Mouse (Mus musculus) myocyte (in vitro differentiated cells): Measurements from ENCODE around the gene Adcy1. TPM values are rescaled to one million over a fixed set of nuclear protein-coding genes. Genes with fewer than 3 reads are reported as not detected.

ENCODE experiments used
- H3K27me3 ChIP-seq: one replicate; pipeline ENCODE4 v1.6.1; 2011; ENCODE audit not compliant: control insufficient read depth, insufficient read depth, insufficient read length
- H3K36me3 ChIP-seq: one replicate; pipeline ENCODE4 v1.6.1; 2011; ENCODE audit not compliant: control insufficient read depth, insufficient read depth
- H3K4me2 ChIP-seq: one replicate; pipeline ENCODE4 v1.6.1; 2011; ENCODE audit warnings: low read depth, control low read depth
- H3K4me3 ChIP-seq: one replicate; pipeline ENCODE4 v1.5.1; 2011; ENCODE audit warnings: mild to moderate bottlenecking, control low read depth, moderate library complexity
- H3K79me2 ChIP-seq: one replicate; pipeline ENCODE4 v1.6.1; 2011; ENCODE audit not compliant: control insufficient read depth, insufficient read depth
- H3ac ChIP-seq: one replicate; pipeline ENCODE4 v1.6.1; 2011; ENCODE audit not compliant: control insufficient read depth, insufficient read length
- CEBPB ChIP-seq: IDR thresholded peaks from 2 replicates; pipeline ENCODE4 v1.6.1; 2011; ENCODE audit warnings: mild to moderate bottlenecking, moderate library complexity; ENCODE audit not compliant: poor library complexity, insufficient read depth, severe bottlenecking
- E2F4 ChIP-seq: IDR thresholded peaks from one replicate; pipeline ENCODE4 v1.6.1; 2011; ENCODE audit warnings: mild to moderate bottlenecking, control low read depth, moderate library complexity; ENCODE audit not compliant: insufficient read depth
- MAX ChIP-seq: IDR thresholded peaks from one replicate; pipeline ENCODE4 v1.6.1; 2011; ENCODE audit warnings: low read depth, mild to moderate bottlenecking, control low read depth
- MYOD1 ChIP-seq, 3 experiments: IDR thresholded peaks; one replicate each; pipeline ENCODE4 v1.6.1; 2011; ENCODE audit warnings: control low read depth in 2 of 3, low read depth in 2 of 3, mild to moderate bottlenecking in 2 of 3, moderate library complexity in 1 of 3; ENCODE audit not compliant: insufficient read length in 2 of 3, control insufficient read depth in 1 of 3
- MYOG ChIP-seq, 3 experiments: IDR thresholded peaks; one replicate each; pipeline ENCODE4 v1.6.1; 2011; ENCODE audit warnings: control low read depth in 2 of 3, low read depth in 2 of 3, mild to moderate bottlenecking in 2 of 3; ENCODE audit not compliant: insufficient read length in 2 of 3, control insufficient read depth in 1 of 3, insufficient read depth in 1 of 3
- POLR2A ChIP-seq: IDR thresholded peaks from one replicate; pipeline ENCODE4 v1.6.1; 2011; ENCODE audit warnings: low read depth, mild to moderate bottlenecking, control low read depth, moderate library complexity; ENCODE audit not compliant: insufficient read length
- POLR2AphosphoS2 ChIP-seq: IDR thresholded peaks from one replicate; pipeline ENCODE4 v1.6.1; 2011; ENCODE audit warnings: low read depth, control low read depth; ENCODE audit not compliant: insufficient read length
- REST ChIP-seq: IDR thresholded peaks from one replicate; pipeline ENCODE4 v1.6.1; 2011; ENCODE audit warnings: mild to moderate bottlenecking, control low read depth, moderate library complexity; ENCODE audit not compliant: insufficient read depth, insufficient read length
- SRF ChIP-seq: IDR thresholded peaks from one replicate; pipeline ENCODE4 v1.6.1; 2011; ENCODE audit warnings: low read depth; ENCODE audit not compliant: control insufficient read depth, insufficient read length
- TCF12 ChIP-seq: IDR thresholded peaks from one replicate; pipeline ENCODE4 v1.6.1; 2011; ENCODE audit warnings: mild to moderate bottlenecking, control low read depth; ENCODE audit not compliant: poor library complexity, insufficient read depth, severe bottlenecking
- TCF3 ChIP-seq: IDR thresholded peaks from one replicate; pipeline ENCODE4 v1.6.1; 2011; ENCODE audit warnings: low read depth, control low read depth; ENCODE audit not compliant: insufficient read length
- USF1 ChIP-seq: IDR thresholded peaks from one replicate; pipeline ENCODE4 v1.6.1; 2011; ENCODE audit warnings: low read depth, mild to moderate bottlenecking, control low read depth, moderate library complexity
- polyA plus RNA-seq: library from polyadenylated mRNA; unstranded; fragments of >200 nt; fragmentation: generic; extraction: Trizol; gene quantifications from one replicate; pipeline ENCODE4 v1.2.1, GENCODE M21; 2012; ENCODE audit warnings: missing spikeins

Adcy1 gene
- polyA plus RNA-seq, 1 experiment, result 0.02 TPM

GRCm38 (mm10) chr11:7184420-7184819 lies 121.1 kb downstream of the Adcy1 start:
- Histone ChIP-seq H3K36me3 (no peaks in the 10 kb centered on the region), H3K27me3 (no peaks in the 10 kb centered on the region), H3K4me3 (no peak overlapping the region), H3K4me2 (no peak overlapping the region), H3ac (no peak overlapping the region), H3K79me2 (no peaks in the 10 kb centered on the region)
- no peak for TF ChIP-seq REST
- TF ChIP-seq TCF12, result no peak
- no peak for TF ChIP-seq SRF

- Histone ChIP-seq H3K79me2 (no peaks in the 10 kb centered on the region), H3K4me3 (no peak overlapping the region), H3ac (no peak overlapping the region), H3K27me3 (no peaks in the 10 kb centered on the region), H3K36me3 (no peaks in the 10 kb centered on the region), H3K4me2 (no peak overlapping the region)
- TF ChIP-seq E2F4 (no peak), TCF12 (no peak), MAX (no peak), TCF3 (no peak), POLR2AphosphoS2 (no peak), POLR2A (no peak), MYOD1 (IDR thresholded peaks at IDR 0.05; ENCODE audit: control insufficient read depth in 1 of 3, insufficient read length in 2 of 3, low read depth in 2 of 3) (no peak), SRF (no peak), USF1 (no peak)
Observed at GRCm38 (mm10) chr11:7187472-7187871, 124.2 kb downstream of the Adcy1 start.

GRCm38 (mm10) chr11:7188469-7188868 lies 125.2 kb downstream of the Adcy1 start, which contains the start of gene Gm11985:
Gene Gm11985 (minus strand): TSS chr11:7188569.
- Histone ChIP-seq H3K4me3 (no peak within 1 kb of the TSS), H3K27me3 (no peaks in the 10 kb centered on the region), H3ac (no peak within 1 kb of the TSS), H3K79me2 (no peaks in the 10 kb centered on the region), H3K4me2 (no peak within 1 kb of the TSS), H3K36me3 (no peaks in the 10 kb centered on the region)
- TF ChIP-seq POLR2AphosphoS2 (no peak), CEBPB (no peak), MYOD1 (IDR thresholded peaks at IDR 0.05; ENCODE audit: control insufficient read depth in 1 of 3, insufficient read length in 2 of 3, low read depth in 2 of 3) (no peak), E2F4 (no peak), SRF (no peak), TCF3 (no peak), USF1 (no peak), TCF12 (no peak), MYOG (IDR thresholded peaks at IDR 0.05; ENCODE audit: control insufficient read depth in 1 of 3, insufficient read depth in 1 of 3, insufficient read length in 2 of 3, low read depth in 2 of 3) (no peak), MAX (no peak), POLR2A (no peak), REST (no peak)

- TF ChIP-seq CEBPB (0 out of 2 replicates have a peak, but pooled peaks have one; percentile 11), TCF3 (no peak), SRF (no peak), REST (no peak)
- Histone ChIP-seq H3ac (no peak overlapping the region), H3K4me3 (no peak overlapping the region), H3K79me2 (no peaks in the 10 kb centered on the region), H3K27me3 (no peaks in the 10 kb centered on the region), H3K4me2 (no peak overlapping the region), H3K36me3 (no peaks in the 10 kb centered on the region)
Observed at GRCm38 (mm10) chr11:7192710-7193109, 129.4 kb downstream of the Adcy1 start.

GRCm38 (mm10) chr11:7193134-7193533 lies 129.8 kb downstream of the Adcy1 start:
- H3K36me3 ChIP-seq, result no peaks in the 10 kb centered on the region
- H3K79me2 ChIP-seq, result no peaks in the 10 kb centered on the region
- H3K4me3 ChIP-seq, result no peak overlapping the region
- no peak overlapping the region for H3ac ChIP-seq
- H3K27me3 ChIP-seq, result no peaks in the 10 kb centered on the region
- no peak overlapping the region for H3K4me2 ChIP-seq
- TF ChIP-seq CEBPB, result no peak
- no peak for TF ChIP-seq TCF3
- no peak for TF ChIP-seq TCF12
- no peak for TF ChIP-seq MYOD1 (IDR thresholded peaks at IDR 0.05; ENCODE audit: control insufficient read depth in 1 of 3, insufficient read length in 2 of 3, low read depth in 2 of 3)
- no peak for TF ChIP-seq E2F4
- no peak for TF ChIP-seq MAX
- no peak for TF ChIP-seq MYOG (IDR thresholded peaks at IDR 0.05; ENCODE audit: control insufficient read depth in 1 of 3, insufficient read depth in 1 of 3, insufficient read length in 2 of 3, low read depth in 2 of 3)
- no peak for TF ChIP-seq REST
- no peak for TF ChIP-seq POLR2A
- TF ChIP-seq POLR2AphosphoS2, result no peak
- no peak for TF ChIP-seq SRF
- TF ChIP-seq USF1, result no peak
